Mouse (Mus musculus) Muller cell, postnatal 12 days (primary cell): ENCODE results near the gene Notch4.

Experiments used
- DNase-seq: peaks from one replicate; pipeline ENCODE4 v3.0.0-alpha.2; 2015; ENCODE audit errors: inconsistent ontology term

Gene Notch4

GRCm38 (mm10) chr17:34571875-34572274 lies 7.8 kb downstream of the Notch4 start:
- DNase-seq, result no peak

DNA sequence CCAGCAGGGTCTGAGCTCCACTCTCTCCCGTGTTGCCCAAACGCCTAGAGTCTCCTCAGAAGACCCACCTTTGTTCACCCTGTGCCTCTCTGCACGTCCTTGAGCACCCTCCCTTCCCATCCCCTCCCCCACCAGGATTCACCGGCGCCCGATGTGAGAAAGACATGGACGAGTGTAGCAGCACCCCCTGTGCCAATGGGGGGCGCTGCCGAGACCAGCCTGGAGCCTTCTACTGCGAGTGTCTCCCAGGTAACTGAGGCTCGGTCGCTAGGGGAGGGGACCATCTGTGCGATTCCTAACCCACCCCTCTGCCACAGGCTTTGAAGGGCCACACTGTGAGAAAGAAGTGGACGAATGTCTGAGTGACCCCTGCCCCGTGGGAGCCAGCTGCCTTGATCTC lies 8.3 kb downstream of the Notch4 start:
- no peak for DNase-seq

GRCm38 (mm10) chr17:34576577-34576976 lies 12.5 kb downstream of the Notch4 start:
- DNase-seq, result no peak

GRCm38 (mm10) chr17:34578070-34578469 lies 14.0 kb downstream of the Notch4 start:
- no peak for DNase-seq

GRCm38 (mm10) chr17:34582528-34582927 lies 18.5 kb downstream of the Notch4 start:
- DNase-seq, result no peak

GRCm38 (mm10) chr17:34583397-34583796 lies 19.3 kb downstream of the Notch4 start:
- DNase-seq, result no peak

DNA sequence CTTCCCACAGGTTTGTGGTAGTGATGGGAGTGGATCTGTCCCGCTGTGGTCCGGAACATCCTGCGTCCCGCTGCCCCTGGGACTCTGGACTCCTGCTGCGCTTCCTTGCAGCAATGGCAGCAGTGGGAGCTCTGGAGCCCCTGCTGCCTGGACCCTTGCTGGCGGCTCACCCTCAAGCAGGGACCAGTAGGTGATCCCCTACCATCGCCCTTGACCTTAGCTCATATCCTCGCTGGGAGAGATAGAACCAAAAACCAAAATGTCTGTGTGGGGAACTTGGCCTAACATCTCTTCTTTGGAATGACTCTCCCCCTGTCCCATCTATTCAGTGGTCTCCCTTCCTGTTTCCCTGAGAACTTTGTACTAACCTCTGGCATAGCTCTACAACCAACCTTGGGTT lies 19.8 kb downstream of the Notch4 start:
- DNase-seq, result no peak

DNA sequence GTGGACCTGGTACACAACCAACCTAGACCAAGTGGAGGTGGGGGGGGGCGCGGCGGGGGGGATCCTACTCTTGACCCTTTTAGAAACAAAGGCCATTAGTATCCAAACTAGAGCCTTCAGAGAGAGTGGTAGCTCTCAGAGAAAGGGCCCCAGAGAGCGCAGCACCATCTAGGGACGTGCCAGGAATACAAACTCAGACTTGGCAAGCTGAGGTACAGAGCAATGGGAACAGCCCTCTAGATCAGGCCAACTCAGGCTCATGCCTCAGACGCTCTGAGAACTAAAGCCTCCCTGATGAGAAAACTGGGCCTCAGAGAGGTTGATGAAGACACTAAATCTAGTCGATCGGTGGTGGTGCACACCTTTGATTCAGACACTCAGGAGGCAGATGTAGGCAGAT lies 21.1 kb downstream of the Notch4 start:
- no peak for DNase-seq

GRCm38 (mm10) chr17:34585877-34586771 lies 22.1 kb downstream of the Notch4 start:
- no peak for DNase-seq

- DNase-seq, result peak; percentile 99
Measured at GRCm38 (mm10) chr17:34586796-34587422, 22.8 kb downstream of the Notch4 start.

GRCm38 (mm10) chr17:34587423-34587811 lies 23.3 kb downstream of the Notch4 start:
- peak; percentile 98 for DNase-seq

DNA sequence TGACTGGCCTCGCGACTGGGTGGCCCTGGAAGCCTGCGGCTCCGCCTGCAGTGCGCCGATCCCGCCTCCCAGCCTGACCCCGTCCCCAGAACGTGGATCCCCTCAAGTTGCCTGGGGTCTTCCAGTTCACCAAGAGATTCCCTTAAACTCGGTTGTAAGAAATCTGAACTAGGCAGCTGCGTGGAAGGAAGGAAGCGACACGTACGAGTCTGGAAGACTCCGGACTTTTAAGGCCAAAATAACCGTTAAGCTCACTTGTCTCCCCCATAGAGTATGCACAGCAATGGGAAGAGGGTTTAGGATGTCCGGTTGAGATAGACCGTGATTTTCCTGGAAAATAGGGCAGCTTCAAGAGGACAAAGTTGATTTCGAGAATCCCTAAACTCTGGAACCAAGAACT lies 23.7 kb downstream of the Notch4 start:
- no peak for DNase-seq

DNA sequence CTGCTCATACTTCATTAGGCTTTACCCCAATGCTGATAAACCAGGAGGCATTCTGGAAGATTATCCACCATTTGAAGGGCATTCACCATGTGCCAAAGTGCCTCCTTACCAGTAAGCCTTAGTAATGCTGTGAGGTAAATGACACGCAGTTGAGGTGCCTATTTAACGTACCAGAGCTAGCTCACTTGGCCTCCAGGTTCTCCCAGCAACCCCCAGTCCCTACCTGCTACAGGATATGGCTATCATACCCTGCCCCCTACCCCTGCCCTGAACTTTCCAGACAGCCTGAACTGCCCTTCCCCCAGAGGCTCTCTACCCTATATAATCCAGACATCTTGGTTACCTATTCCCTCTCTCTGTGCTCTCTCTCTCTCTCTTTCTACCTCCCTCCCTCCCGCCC lies 24.7 kb downstream of the Notch4 start:
- DNase-seq, result no peak

GRCm38 (mm10) chr17:34589206-34589605 lies 25.1 kb downstream of the Notch4 start:
- DNase-seq, result no peak

DNA sequence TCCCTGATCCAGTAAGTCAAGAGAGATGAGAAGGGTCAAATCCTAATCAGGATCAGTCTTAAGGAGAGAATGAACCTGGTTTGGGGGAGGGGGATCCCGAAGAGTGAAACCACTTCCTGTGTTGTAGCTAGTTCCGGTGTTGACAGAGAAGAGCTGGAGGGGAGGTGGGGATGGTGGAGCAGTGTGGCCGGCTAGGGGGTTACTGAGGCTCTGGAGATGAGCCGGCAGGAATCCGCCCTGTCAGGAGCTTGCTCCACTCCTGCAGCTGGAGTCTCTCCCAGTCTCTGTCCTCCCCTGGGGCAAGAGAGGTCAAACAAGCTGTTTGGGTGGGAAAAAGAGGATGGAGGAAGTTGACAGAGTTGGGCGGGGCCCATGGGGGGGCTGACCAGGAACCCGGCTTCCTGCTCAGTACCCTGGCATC lies 25.6 kb downstream of the Notch4 start, which contains the start of gene Gpsm3:
Gpsm3 (plus strand) TSS at position 126 of the 421 bp plus-strand sequence.
- no peak for DNase-seq

DNA sequence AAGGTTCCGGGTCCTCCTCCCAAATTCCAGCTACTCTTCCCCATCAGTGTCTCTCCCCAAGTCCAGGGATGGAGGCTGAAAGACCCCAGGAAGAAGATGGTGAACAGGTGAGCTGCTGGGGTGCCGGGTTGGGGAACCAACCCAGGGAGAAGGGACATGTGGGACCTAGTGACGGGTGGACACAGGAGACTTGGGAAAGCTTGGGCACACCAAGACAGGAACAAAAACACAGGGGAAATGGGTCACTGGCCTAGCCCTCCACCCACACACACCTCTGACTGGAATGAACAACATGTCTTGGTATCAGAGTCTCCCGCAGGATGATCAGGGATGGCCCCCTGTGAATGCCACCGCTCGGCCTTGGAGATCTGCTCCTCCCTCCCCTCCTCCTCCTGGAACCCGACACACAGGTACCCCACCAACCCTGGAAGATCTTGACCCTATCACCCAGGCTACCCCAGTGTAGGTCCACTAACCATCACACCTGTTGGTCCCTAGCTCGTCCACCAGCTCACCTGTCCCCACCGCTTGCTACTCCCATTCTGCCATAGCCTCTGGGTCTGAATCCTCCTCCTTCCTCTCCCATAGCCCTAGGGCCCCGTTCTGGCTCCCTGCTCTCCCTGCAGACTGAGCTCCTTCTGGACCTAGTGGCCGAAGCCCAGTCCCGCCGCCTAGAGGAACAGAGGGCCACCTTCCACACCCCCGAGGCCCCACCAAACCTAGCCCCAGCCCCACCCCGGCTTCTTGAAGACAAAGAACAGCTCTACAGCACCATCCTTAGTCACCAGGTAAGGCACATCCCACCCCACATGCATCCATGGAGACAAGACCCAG lies 26.3 kb downstream of the Notch4 start:
- DNase-seq, result no peak

DNA sequence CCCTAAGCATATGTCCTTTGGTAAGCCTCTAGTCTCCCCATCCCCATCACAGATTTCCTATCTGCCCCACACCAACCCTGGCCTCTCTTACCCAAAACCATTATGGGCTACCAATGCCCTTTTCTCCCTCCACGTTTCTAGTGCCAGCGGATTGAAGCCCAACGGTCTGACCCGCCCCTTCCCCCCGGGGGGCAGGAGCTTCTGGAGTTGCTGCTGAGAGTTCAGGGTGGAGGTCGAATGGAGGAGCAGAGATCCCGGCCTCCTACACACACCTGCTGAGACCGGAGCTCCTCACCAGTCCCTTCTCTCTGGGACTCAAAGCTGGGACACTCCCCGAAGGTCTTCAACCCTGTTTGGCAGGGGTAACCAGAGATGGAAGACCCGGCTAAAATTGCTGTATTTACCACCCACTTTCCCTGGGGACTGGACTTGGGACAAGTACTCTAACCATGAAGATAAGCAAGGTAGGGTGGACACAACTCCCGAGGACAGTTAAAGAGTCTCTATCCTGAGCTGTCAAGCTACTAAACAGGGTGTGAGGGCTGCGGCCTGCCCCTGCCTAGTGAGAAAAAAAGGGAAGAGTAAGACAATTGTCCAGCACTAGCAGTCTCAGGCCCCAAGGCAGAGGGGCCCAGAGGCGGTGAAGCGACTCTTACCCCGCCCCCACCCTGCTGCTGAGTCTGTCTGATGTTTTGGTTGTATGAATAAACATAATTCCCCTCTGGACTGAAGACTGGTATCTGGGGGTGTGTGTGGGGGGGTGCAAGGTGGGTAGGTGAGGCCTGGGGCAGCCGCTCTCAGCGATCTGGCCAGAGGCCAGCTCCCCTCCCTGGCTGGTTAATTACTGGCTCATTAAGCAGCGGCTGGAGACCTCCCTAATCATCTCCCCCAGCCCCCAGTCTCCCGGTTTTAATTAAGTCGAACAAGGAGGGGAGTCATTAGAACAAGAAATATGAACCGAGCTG lies 27.2 kb downstream of the Notch4 start, which contains the start of gene Pbx2:
Pbx2 (plus strand) TSS at position 238 of the 965 bp plus-strand sequence.
- DNase-seq, result no peak

- DNase-seq, result peak; percentile 96
Measured at GRCm38 (mm10) chr17:34591994-34592375, 27.9 kb downstream of the Notch4 start.

DNA sequence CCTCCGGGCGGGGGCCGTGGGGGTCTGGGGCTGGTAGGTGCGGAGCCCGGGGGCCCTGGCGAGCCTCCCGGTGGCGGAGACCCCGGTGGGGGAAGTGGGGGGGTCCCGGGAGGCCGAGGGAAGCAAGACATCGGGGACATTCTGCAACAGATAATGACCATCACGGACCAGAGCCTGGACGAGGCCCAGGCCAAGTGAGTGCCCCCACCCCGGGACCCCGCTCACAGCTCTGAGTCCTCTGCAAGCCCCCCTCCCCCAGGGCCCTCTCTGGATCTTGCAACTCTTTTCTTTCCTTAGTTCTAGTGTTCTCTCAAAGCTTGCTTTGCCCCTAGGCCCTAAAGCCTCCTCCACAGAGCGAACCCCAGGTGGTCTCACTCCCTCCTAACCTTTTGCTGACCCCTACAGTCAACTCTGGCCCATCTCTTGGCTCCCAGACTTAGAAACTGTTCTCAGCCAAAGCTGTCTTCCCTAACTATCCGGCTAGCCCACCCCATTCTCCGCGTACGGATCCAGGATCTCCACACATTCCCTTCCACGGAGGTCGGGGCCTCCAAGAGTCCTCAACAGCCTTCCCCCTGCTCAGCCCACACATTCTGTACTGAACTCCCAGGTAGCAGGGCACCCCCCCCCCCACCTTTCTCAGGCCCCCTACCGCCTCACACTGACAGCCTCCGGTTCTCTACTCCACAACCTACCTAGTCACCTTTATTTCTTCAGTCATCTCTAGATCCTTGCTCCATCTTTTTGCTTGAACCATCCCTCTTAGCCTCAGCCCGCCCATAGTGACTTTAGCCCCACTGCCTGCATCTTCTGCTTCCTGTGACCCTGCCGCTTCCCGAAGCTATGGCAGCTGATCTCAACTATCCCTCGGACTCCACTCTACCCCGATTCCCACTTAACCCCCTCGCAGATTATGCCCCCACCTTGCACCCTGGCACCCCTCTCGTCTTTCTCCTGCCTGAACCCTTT lies 28.8 kb downstream of the Notch4 start:
- peak; percentile 22 for DNase-seq
